Mouse (Mus musculus) layer of hippocampus, adult 9-11 months (tissue): ENCODE results near the gene Lsmem1.

Source experiments
- DNase-seq: peaks from one replicate; pipeline ENCODE4 v3.0.0; 2022

The Lsmem1 gene

GRCm38 (mm10) chr12:40134529-40134928 is 64.8 kb downstream of the Lsmem1 start:
- DNase-seq, result no peak

- DNase-seq, result no peak
Measured at GRCm38 (mm10) chr12:40133573-40134271, 65.6 kb downstream of the Lsmem1 start, which contains the start of gene Scin. Gene Scin, minus strand, starts transcription at chr12:40134228.

GRCm38 (mm10) chr12:40133194-40133572 is 66.1 kb downstream of the Lsmem1 start:
- DNase-seq, result no peak
